Mouse (Mus musculus) heart, embryonic 14.5 days (tissue): Measurements from ENCODE around the gene Lrrc4. TPM values are rescaled to one million over a fixed set of nuclear protein-coding genes. Genes with fewer than 3 reads are reported as not detected.

Experiments
- ATAC-seq: fragments of 200-750 bp; cut with Nextera tagmentation; 2 replicates; pipeline ENCODE4 v1.8.0; 2017; ENCODE audit warnings: low read depth, moderate TSS enrichment; ENCODE audit not compliant: insufficient number of reproducible peaks, insufficient read depth, low FRiP score
- H3K27ac ChIP-seq, 2 experiments: fragments of 200-500 bp in 1 of 2; fragments of 300-500 bp in 1 of 2; sonication (generic) in 1 of 2; replicated peaks in 1 of 2; 2 replicates each; pipeline ENCODE4 v1.5.1; 2012 to 2014; ENCODE audit warnings: low read depth in 2 of 2, low read length in 2 of 2, control low read depth in 1 of 2, mild to moderate bottlenecking in 1 of 2, mixed read lengths in 1 of 2; ENCODE audit not compliant: control insufficient read depth in 1 of 2, insufficient read depth in 1 of 2
- H3K27me3 ChIP-seq: fragments of 300-500 bp; sonication (generic); 2 replicates; pipeline ENCODE4 v1.6.1; 2014; ENCODE audit warnings: mild to moderate bottlenecking, low read length, control low read depth; ENCODE audit not compliant: control insufficient read depth, insufficient read depth
- H3K36me3 ChIP-seq: fragments of 300-500 bp; sonication (generic); 2 replicates; pipeline ENCODE4 v1.6.1; 2014; ENCODE audit warnings: mild to moderate bottlenecking, control low read depth, low read length, mixed read lengths; ENCODE audit not compliant: control insufficient read depth, insufficient read depth
- H3K4me1 ChIP-seq, 2 experiments: fragments of 200-500 bp in 1 of 2; fragments of 300-500 bp in 1 of 2; sonication (generic) in 1 of 2; 2 replicates each; pipeline ENCODE4 v1.6.1; 2012 to 2014; ENCODE audit warnings: low read length in 2 of 2, control low read depth in 1 of 2, mixed read lengths in 1 of 2; ENCODE audit not compliant: control insufficient read depth in 2 of 2, insufficient read depth in 2 of 2
- H3K4me2 ChIP-seq: fragments of 300-500 bp; sonication (generic); 2 replicates; pipeline ENCODE4 v1.6.1; 2014; ENCODE audit warnings: mild to moderate bottlenecking, low read length
- H3K4me3 ChIP-seq, 2 experiments: fragments of 200-500 bp in 1 of 2; fragments of 300-500 bp in 1 of 2; sonication (generic) in 1 of 2; 2 replicates each; pipeline ENCODE4 v1.5.1; 2012 to 2014; ENCODE audit warnings: low read length in 2 of 2, mild to moderate bottlenecking in 2 of 2, control low read depth in 1 of 2, low read depth in 1 of 2, moderate library complexity in 1 of 2; ENCODE audit not compliant: control insufficient read depth in 1 of 2, insufficient read depth in 1 of 2
- H3K9ac ChIP-seq: fragments of 300-500 bp; sonication (generic); 2 replicates; pipeline ENCODE4 v1.6.1; 2014; ENCODE audit warnings: mild to moderate bottlenecking, low read length
- H3K9me3 ChIP-seq: fragments of 300-500 bp; sonication (generic); 2 replicates; pipeline ENCODE4 v1.6.1; 2016; ENCODE audit warnings: low read length, control low read depth; ENCODE audit not compliant: control insufficient read depth
- WGBS: fragments of 180-500 bp; shearing (Covaris S2); extraction: QIAGEN DNeasy Blood & Tissue Kit; methylation state at CpG from one replicate; pipeline ENCODE4 v1.1.7; 2014; 5-methylcytosine and 5-hydroxymethylcytosine counted together
- polyA plus RNA-seq: library from polyadenylated mRNA; unstranded; fragments of >200 nt; fragmentation: Nextera tagmentation; extraction: Ambion mirVana; gene quantifications from 2 replicates; pipeline ENCODE4 v1.2.1, GENCODE M21; 2014

Gene Lrrc4
- polyA plus RNA-seq, result 0.45 and 0.82 TPM in 2 replicates

DNA sequence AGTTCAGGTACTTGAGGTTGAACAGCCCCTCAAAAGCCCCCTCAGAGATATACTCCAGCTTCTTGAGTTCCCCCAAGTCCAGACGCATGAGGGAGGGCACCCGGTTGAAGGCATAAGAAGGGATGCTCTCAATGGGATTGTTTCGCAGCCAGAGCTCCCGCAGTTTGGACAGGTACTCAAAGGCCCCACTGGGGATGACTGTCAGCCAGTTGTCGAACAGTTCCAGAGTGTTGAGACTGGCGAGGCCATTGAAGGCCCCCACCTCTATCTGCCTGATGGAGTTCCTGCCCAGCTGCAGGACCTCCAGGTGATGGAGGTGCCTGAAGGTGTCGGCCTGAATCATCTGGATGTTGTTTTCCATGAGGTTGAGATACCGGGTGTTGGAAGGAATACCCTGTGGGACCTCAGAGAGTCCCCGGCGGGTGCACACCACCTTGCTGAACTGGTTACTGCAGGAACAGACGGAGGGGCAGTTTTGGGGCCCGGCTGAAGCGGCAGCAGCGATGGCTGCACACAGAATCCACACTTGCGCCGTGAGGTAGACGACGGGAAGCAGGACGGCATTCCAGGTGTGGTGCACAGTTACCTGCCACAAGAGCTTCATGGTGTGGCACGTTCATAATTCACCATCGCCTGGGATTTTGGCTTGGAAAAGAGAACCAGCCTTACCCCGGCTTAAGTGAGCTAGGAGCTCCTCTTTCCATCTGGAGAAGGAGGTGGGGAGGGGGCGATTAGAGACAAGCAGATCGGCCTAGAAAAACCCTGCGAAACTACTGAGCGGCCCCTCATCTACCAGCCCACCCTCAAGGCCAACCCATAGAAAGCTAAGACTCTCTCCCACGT lies at the start of gene Lrrc4:
Gene Lrrc4, minus strand, starts transcription at position 737 of the 843 bp plus-strand sequence.
- Histone ChIP-seq H3K9ac (peak within 1 kb of the TSS; percentile 72), H3K27ac (no peak within 1 kb of the TSS), H3K4me3 (peak within 1 kb of the TSS; percentile 52 to 69), H3K27me3 (peaks cover 20% of the 10 kb centered on the region; the same call in 1 of the 2 replicates), H3K36me3 (no peaks in the 10 kb centered on the region), H3K4me1 (peaks cover 4 to 13% of the 10 kb centered on the region in 2 experiments; a peak in 2 of 4 replicates), H3K9me3 (no peaks in the 10 kb centered on the region), H3K4me2 (peak within 1 kb of the TSS; percentile 100)
- WGBS, result 43% methylated on average over 27 of the region's 27 CpGs
- no peak for ATAC-seq

DNA sequence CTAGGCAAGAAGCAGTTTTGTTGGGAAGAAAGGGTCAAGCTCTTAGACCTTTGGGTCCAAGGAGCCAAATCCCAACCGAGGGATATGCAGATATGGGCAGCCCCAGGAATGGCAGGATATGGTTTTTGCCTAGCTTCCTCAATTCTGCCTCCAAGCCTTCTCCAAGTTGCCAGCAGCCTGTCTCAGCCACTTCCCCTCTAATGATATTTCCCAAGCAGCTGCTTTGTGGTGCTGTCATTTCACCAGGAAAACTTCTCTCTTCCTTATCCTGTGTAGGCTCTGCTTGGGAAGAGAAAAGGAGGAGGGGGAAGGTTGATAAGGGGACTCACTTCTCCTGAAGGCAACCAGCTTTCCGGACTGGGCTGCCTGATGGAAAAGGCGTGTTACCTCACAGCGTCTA lies 49.4 kb upstream of the Lrrc4 start:
- 61% methylated on average over 4 of the region's 4 CpGs for WGBS
- no peak overlapping the region for H3K9ac ChIP-seq
- H3K4me3 ChIP-seq, result no peak overlapping the region
- no peaks in the 10 kb centered on the region for H3K9me3 ChIP-seq
- H3K4me2 ChIP-seq, result no peak overlapping the region
- peak overlapping the region; percentile 25 to 35; a peak in 3 of 4 replicates for H3K27ac ChIP-seq
- H3K27me3 ChIP-seq, result no peaks in the 10 kb centered on the region
- H3K4me1 ChIP-seq, result peaks cover 20 to 22% of the 10 kb centered on the region in 2 experiments
- H3K36me3 ChIP-seq, result peaks cover 42% of the 10 kb centered on the region
- no peak for ATAC-seq

DNA sequence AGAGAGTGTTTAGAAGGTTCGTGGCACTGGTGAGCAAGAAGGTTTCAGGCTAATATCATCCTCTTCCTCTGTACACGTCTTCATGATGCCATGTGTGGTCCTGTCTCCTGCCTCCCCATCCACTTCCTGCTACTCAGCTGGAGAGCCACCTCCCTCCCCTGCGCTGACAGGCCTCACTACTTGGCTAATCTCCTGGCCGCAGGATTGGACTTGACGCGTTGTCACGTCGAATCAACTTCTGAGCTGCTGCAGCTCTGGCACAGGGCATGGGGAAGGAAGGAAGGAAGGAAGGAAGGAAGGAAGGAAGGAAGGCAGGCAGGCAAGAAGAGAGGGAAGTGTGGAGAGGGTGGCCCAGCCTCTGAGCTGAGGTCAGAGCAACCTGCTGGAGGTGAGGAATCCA lies 47.8 kb upstream of the Lrrc4 start:
- Histone ChIP-seq H3K4me2 (no peak overlapping the region), H3K9ac (no peak overlapping the region), H3K9me3 (no peaks in the 10 kb centered on the region), H3K4me3 (no peak overlapping the region), H3K27me3 (no peaks in the 10 kb centered on the region), H3K4me1 (peaks cover 20 to 22% of the 10 kb centered on the region in 2 experiments), H3K27ac (no peak overlapping the region), H3K36me3 (peaks cover 40% of the 10 kb centered on the region)
- 18% methylated on average over 8 of the region's 8 CpGs for WGBS
- ATAC-seq, result no peak

DNA sequence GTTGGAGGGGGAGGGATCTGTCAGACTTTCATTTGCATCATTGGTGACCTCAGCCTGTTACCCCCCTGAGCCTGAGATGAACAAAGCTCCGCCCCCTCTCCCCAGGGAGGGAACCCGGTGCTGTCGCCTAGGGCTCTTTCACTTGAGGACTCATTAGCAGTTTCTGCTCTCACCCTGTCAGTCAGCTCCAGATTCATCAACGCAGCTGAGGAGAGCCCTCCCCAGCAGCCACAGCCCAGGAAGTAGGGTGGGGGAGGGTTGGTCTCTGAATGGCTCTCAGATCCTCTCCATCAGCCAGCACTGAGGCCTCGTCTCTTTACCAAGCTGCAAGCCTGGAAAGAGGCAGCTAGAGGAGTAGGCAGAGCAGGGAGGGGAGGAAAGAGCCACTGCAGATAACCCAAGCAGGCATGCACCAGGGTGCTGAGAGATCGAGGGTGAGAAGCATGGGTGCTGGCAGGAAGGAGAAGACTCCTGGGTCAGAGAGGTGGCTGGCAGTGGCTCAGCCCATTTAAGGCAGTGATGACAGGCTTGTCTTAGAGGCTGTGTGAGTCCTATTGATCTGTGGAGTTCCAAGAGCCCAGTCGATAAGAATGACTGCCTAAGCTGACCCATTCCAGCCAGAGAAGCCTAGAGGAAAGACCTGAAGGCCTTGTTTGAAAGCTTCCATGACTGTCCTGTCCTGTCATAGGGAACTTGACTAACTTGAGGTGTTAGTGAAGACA lies 46.6 kb upstream of the Lrrc4 start:
- Histone ChIP-seq H3K4me1 (peaks cover 19 to 22% of the 10 kb centered on the region in 2 experiments), H3K4me3 (no peak overlapping the region), H3K27ac (no peak overlapping the region), H3K9ac (no peak overlapping the region), H3K4me2 (no peak overlapping the region), H3K9me3 (no peaks in the 10 kb centered on the region), H3K36me3 (peaks cover 28% of the 10 kb centered on the region), H3K27me3 (no peaks in the 10 kb centered on the region)
- ATAC-seq, result peak; percentile 39; the same call in 1 of the 2 replicates
- WGBS, result 8% methylated on average over 7 of the region's 7 CpGs

DNA sequence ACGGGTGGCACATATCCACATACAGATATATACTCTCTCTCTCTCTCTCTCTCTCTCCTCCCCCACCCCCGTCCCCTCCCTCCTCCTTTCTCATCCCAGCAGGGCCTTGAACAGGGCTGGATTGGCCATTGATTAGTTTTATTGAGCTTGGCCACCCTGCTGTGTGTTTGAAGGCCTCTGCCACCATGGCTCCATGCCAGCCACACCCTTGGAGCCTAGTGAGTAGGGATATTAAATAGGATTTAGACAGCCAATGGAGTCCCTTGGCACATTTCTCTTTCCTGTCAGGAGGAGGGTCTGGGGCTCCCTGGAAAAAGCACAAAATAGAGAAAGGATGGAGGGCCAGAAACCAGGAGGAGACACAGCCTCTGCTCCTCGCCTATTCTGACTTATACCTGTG lies 44.9 kb upstream of the Lrrc4 start:
- Histone ChIP-seq H3K27ac (no peak overlapping the region), H3K9me3 (no peaks in the 10 kb centered on the region), H3K4me1 (peaks cover 19 to 22% of the 10 kb centered on the region in 2 experiments), H3K27me3 (no peaks in the 10 kb centered on the region), H3K4me3 (no peak overlapping the region), H3K4me2 (no peak overlapping the region), H3K9ac (no peak overlapping the region), H3K36me3 (peaks cover 23% of the 10 kb centered on the region)
- 77% methylated on average over 3 of the region's 3 CpGs for WGBS
- no peak for ATAC-seq

- Histone ChIP-seq H3K9me3 (no peaks in the 10 kb centered on the region), H3K9ac (no peak overlapping the region), H3K4me2 (no peak overlapping the region), H3K27ac (no peak overlapping the region), H3K4me3 (no peak overlapping the region), H3K27me3 (no peaks in the 10 kb centered on the region), H3K4me1 (peaks cover 17 to 22% of the 10 kb centered on the region in 2 experiments), H3K36me3 (peaks cover 20% of the 10 kb centered on the region)
- no peak for ATAC-seq
- 91% methylated on average over 1 of the region's 1 CpGs for WGBS
Measured at GRCm38 (mm10) chr6:28875333-28875732, 43.8 kb upstream of the Lrrc4 start.

- H3K4me2 ChIP-seq, result no peak overlapping the region
- no peaks in the 10 kb centered on the region for H3K27me3 ChIP-seq
- no peak overlapping the region for H3K9ac ChIP-seq
- H3K9me3 ChIP-seq, result no peaks in the 10 kb centered on the region
- no peak overlapping the region for H3K27ac ChIP-seq
- 95% methylated on average over 5 of the region's 5 CpGs for WGBS
- peaks cover 17 to 20% of the 10 kb centered on the region in 2 experiments for H3K4me1 ChIP-seq
- no peak for ATAC-seq
- no peak overlapping the region for H3K4me3 ChIP-seq
- peaks cover 16% of the 10 kb centered on the region for H3K36me3 ChIP-seq
Measured at GRCm38 (mm10) chr6:28874759-28875158, 43.2 kb upstream of the Lrrc4 start.
